Mouse (Mus musculus): ENCODE measurements around the gene Pla2g2e. TPM values are rescaled to one million over a fixed set of nuclear protein-coding genes. Genes with fewer than 3 reads are reported as not detected.
"Not testable (repeated sequence)": the region's sequence is repeated elsewhere in the genome, so short reads cannot be mapped to it uniquely, and the experiment has no call there.

The Pla2g2e gene
- polyA plus RNA-seq, 2 experiments: 0.09 TPM; not detected in 1

GRCm38 (mm10) chr4:138868666-138869065 lies 9.1 kb upstream of the Pla2g2e start:
- DNase-seq (ENCODE audit: low spot score): no peak
- 39% methylated on average over 8 of the region's 8 CpGs for WGBS

GRCm38 (mm10) chr4:138873864-138874263 lies 3.9 kb upstream of the Pla2g2e start, which contains the start of gene Gm13030:
Gene Gm13030, minus strand, starts transcription at chr4:138873964.
- ATAC-seq (ENCODE audit: low FRiP score, low read depth): no peak

More at GRCm38 (mm10) chr4:138868666-138869065, 9.1 kb upstream of the Pla2g2e start:
- no peaks in the 10 kb centered on the region for H3K9me3 ChIP-seq (ENCODE audit: control insufficient read depth, low read length)
- no peak overlapping the region for H3K4me3 ChIP-seq (replicated peaks; ENCODE audit: low read length)
- H3K36me3 ChIP-seq (ENCODE audit: control insufficient read depth, insufficient read depth, low read length): no peaks in the 10 kb centered on the region
- no peak overlapping the region for H3K27ac ChIP-seq (replicated peaks; ENCODE audit: low read depth, low read length)
- no peak overlapping the region for H3K9ac ChIP-seq (ENCODE audit: low read depth, low read length, severe bottlenecking)
- TF ChIP-seq POLR2A (IDR thresholded peaks at IDR 0.05; ENCODE audit: borderline replicate concordance, extremely low read depth, insufficient read depth, insufficient read length): no peak
- no peak overlapping the region for H3K4me2 ChIP-seq (replicated peaks; ENCODE audit: low read depth, low read length, severe bottlenecking)
- no peaks in the 10 kb centered on the region for H3K27me3 ChIP-seq (ENCODE audit: control insufficient read depth, insufficient read depth, low read length)
- H3K4me1 ChIP-seq (ENCODE audit: control insufficient read depth, insufficient read depth, low read length): no peaks in the 10 kb centered on the region
- ATAC-seq (ENCODE audit: low FRiP score, low read depth): no peak

GRCm38 (mm10) chr4:138875275-138875674 lies 2.5 kb upstream of the Pla2g2e start:
- not testable (repeated sequence) for H3K4me2 ChIP-seq (replicated peaks; ENCODE audit: low read depth, low read length, severe bottlenecking); H3K4me1 ChIP-seq (ENCODE audit: control insufficient read depth, insufficient read depth, low read length); H3K36me3 ChIP-seq (ENCODE audit: control insufficient read depth, insufficient read depth, low read length); H3K27ac ChIP-seq (replicated peaks; ENCODE audit: low read depth, low read length); DNase-seq (ENCODE audit: low spot score); H3K9me3 ChIP-seq (ENCODE audit: control insufficient read depth, low read length); ATAC-seq (ENCODE audit: low FRiP score, low read depth); H3K4me3 ChIP-seq (replicated peaks; ENCODE audit: low read length); H3K27me3 ChIP-seq (ENCODE audit: control insufficient read depth, insufficient read depth, low read length); H3K9ac ChIP-seq (ENCODE audit: low read depth, low read length, severe bottlenecking)
- WGBS: 85% methylated on average over 2 of the region's 2 CpGs

More at GRCm38 (mm10) chr4:138873864-138874263, 3.9 kb upstream of the Pla2g2e start, which contains the start of gene Gm13030:
- no peaks in the 10 kb centered on the region for H3K9me3 ChIP-seq (ENCODE audit: control insufficient read depth, low read length)
- H3K4me3 ChIP-seq (replicated peaks; ENCODE audit: low read length): no peak within 1 kb of the TSS
- 90% methylated on average over 6 of the region's 6 CpGs for WGBS
- TF ChIP-seq POLR2A (IDR thresholded peaks at IDR 0.05; ENCODE audit: borderline replicate concordance, extremely low read depth, insufficient read depth, insufficient read length): no peak
- no peaks in the 10 kb centered on the region for H3K36me3 ChIP-seq (ENCODE audit: control insufficient read depth, insufficient read depth, low read length)
- H3K27ac ChIP-seq (replicated peaks; ENCODE audit: low read depth, low read length): no peak within 1 kb of the TSS
- H3K27me3 ChIP-seq (ENCODE audit: control insufficient read depth, insufficient read depth, low read length): no peaks in the 10 kb centered on the region
- no peak within 1 kb of the TSS for H3K9ac ChIP-seq (ENCODE audit: low read depth, low read length, severe bottlenecking)
- DNase-seq (ENCODE audit: low spot score): no peak
- H3K4me2 ChIP-seq (replicated peaks; ENCODE audit: low read depth, low read length, severe bottlenecking): no peak within 1 kb of the TSS
- no peaks in the 10 kb centered on the region for H3K4me1 ChIP-seq (ENCODE audit: control insufficient read depth, insufficient read depth, low read length)

- Histone ChIP-seq H3K9ac (ENCODE audit: low read depth, low read length, severe bottlenecking) (no peak overlapping the region), H3K4me3 (replicated peaks; ENCODE audit: low read length) (no peak overlapping the region), H3K36me3 (ENCODE audit: control insufficient read depth, insufficient read depth, low read length) (no peaks in the 10 kb centered on the region), H3K4me1 (ENCODE audit: control insufficient read depth, insufficient read depth, low read length) (no peaks in the 10 kb centered on the region), H3K27me3 (ENCODE audit: control insufficient read depth, insufficient read depth, low read length) (no peaks in the 10 kb centered on the region), H3K9me3 (ENCODE audit: control insufficient read depth, low read length) (no peaks in the 10 kb centered on the region), H3K4me2 (replicated peaks; ENCODE audit: low read depth, low read length, severe bottlenecking) (no peak overlapping the region), H3K27ac (replicated peaks; ENCODE audit: low read depth, low read length) (no peak overlapping the region)
- DNase-seq (ENCODE audit: low spot score) (no peak), ATAC-seq (ENCODE audit: low FRiP score, low read depth) (no peak)
- 91% methylated on average over 2 of the region's 2 CpGs for WGBS
- no peak for TF ChIP-seq POLR2A (IDR thresholded peaks at IDR 0.05; ENCODE audit: borderline replicate concordance, extremely low read depth, insufficient read depth, insufficient read length)
Measured at GRCm38 (mm10) chr4:138875986-138876385, 1.8 kb upstream of the Pla2g2e start.

GRCm38 (mm10) chr4:138878783-138879182 lies 1.0 kb downstream of the Pla2g2e start:
- 50% methylated on average over 8 of the region's 8 CpGs for WGBS

GRCm38 (mm10) chr4:138879808-138880207 lies 2.1 kb downstream of the Pla2g2e start:
- no peak for ATAC-seq (ENCODE audit: low FRiP score, low read depth)
- Histone ChIP-seq H3K4me3 (replicated peaks; ENCODE audit: low read length) (no peak overlapping the region), H3K27ac (replicated peaks; ENCODE audit: low read depth, low read length) (no peak overlapping the region)

More at GRCm38 (mm10) chr4:138878783-138879182, 1.0 kb downstream of the Pla2g2e start:
- Histone ChIP-seq H3K9ac (ENCODE audit: low read depth, low read length, severe bottlenecking) (no peak overlapping the region), H3K4me3 (replicated peaks; ENCODE audit: low read length) (no peak overlapping the region), H3K36me3 (ENCODE audit: control insufficient read depth, insufficient read depth, low read length) (no peaks in the 10 kb centered on the region), H3K27ac (replicated peaks; ENCODE audit: low read depth, low read length) (no peak overlapping the region), H3K9me3 (ENCODE audit: control insufficient read depth, low read length) (no peaks in the 10 kb centered on the region), H3K4me1 (ENCODE audit: control insufficient read depth, insufficient read depth, low read length) (peaks cover 4% of the 10 kb centered on the region; the same call in 1 of the 2 replicates), H3K4me2 (replicated peaks; ENCODE audit: low read depth, low read length, severe bottlenecking) (no peak overlapping the region), H3K27me3 (ENCODE audit: control insufficient read depth, insufficient read depth, low read length) (no peaks in the 10 kb centered on the region)
- DNase-seq (ENCODE audit: low spot score) (no peak), ATAC-seq (ENCODE audit: low FRiP score, low read depth) (no peak)
- no peak for TF ChIP-seq POLR2A (IDR thresholded peaks at IDR 0.05; ENCODE audit: borderline replicate concordance, extremely low read depth, insufficient read depth, insufficient read length)

More at GRCm38 (mm10) chr4:138879808-138880207, 2.1 kb downstream of the Pla2g2e start:
- Histone ChIP-seq H3K27me3 (ENCODE audit: control insufficient read depth, insufficient read depth, low read length) (no peaks in the 10 kb centered on the region), H3K4me1 (ENCODE audit: control insufficient read depth, insufficient read depth, low read length) (peaks cover 4% of the 10 kb centered on the region; the same call in 1 of the 2 replicates), H3K36me3 (ENCODE audit: control insufficient read depth, insufficient read depth, low read length) (no peaks in the 10 kb centered on the region), H3K9ac (ENCODE audit: low read depth, low read length, severe bottlenecking) (no peak overlapping the region), H3K9me3 (ENCODE audit: control insufficient read depth, low read length) (no peaks in the 10 kb centered on the region), H3K4me2 (replicated peaks; ENCODE audit: low read depth, low read length, severe bottlenecking) (no peak overlapping the region)
- TF ChIP-seq POLR2A (IDR thresholded peaks at IDR 0.05; ENCODE audit: borderline replicate concordance, extremely low read depth, insufficient read depth, insufficient read length): no peak
- WGBS: 84% methylated on average over 11 of the region's 11 CpGs
- no peak for DNase-seq (ENCODE audit: low spot score)

Measured in limb, embryonic 14.5 days (tissue).